Mouse (Mus musculus) kidney, embryonic 14.5 days (tissue): ENCODE data around the gene Itprip. TPM values are rescaled to one million over a fixed set of nuclear protein-coding genes. Genes with fewer than 3 reads are reported as not detected.
A peak's percentile ranks its signal among the peaks of the same experiment; 100 is the strongest.

Experiments
- ATAC-seq: fragments of 200-750 bp; cut with Nextera tagmentation; 2 replicates; pipeline ENCODE4 v1.8.0; 2017; ENCODE audit warnings: moderate number of reproducible peaks, mild to moderate bottlenecking, moderate TSS enrichment, moderate library complexity; ENCODE audit not compliant: low FRiP score, low TSS enrichment
- H3K27ac ChIP-seq: fragments of 300-500 bp; sonication (generic); 2 replicates; pipeline ENCODE4 v1.5.1; 2014; ENCODE audit warnings: low read depth, mild to moderate bottlenecking, low read length, moderate library complexity, mixed read lengths
- H3K27me3 ChIP-seq: fragments of 300-500 bp; sonication (generic); 2 replicates; pipeline ENCODE4 v1.6.1; 2014; ENCODE audit warnings: mild to moderate bottlenecking, low read length; ENCODE audit not compliant: control insufficient read depth, insufficient read depth
- H3K36me3 ChIP-seq: fragments of 300-500 bp; sonication (generic); 2 replicates; pipeline ENCODE4 v1.6.1; 2014; ENCODE audit warnings: low read length, mixed read lengths; ENCODE audit not compliant: control insufficient read depth, insufficient read depth
- H3K4me1 ChIP-seq: fragments of 300-500 bp; sonication (generic); 2 replicates; pipeline ENCODE4 v1.6.1; 2014; ENCODE audit warnings: low read length, mixed read lengths; ENCODE audit not compliant: control insufficient read depth, insufficient read depth
- H3K4me2 ChIP-seq: fragments of 300-500 bp; sonication (generic); replicated peaks from 2 replicates; pipeline ENCODE4 v1.6.1; 2014; ENCODE audit warnings: low read depth, mild to moderate bottlenecking, low read length
- H3K4me3 ChIP-seq: fragments of 300-500 bp; sonication (generic); 2 replicates; pipeline ENCODE4 v1.5.1; 2014; ENCODE audit warnings: mild to moderate bottlenecking, low read length
- H3K9ac ChIP-seq: fragments of 300-500 bp; sonication (generic); 2 replicates; pipeline ENCODE4 v1.6.1; 2014; ENCODE audit warnings: low read depth, mild to moderate bottlenecking, low read length, moderate library complexity
- H3K9me3 ChIP-seq: fragments of 300-500 bp; sonication (generic); 2 replicates; pipeline ENCODE4 v1.6.1; 2016; ENCODE audit warnings: low read length; ENCODE audit not compliant: control insufficient read depth
- WGBS: fragments of 180-500 bp; shearing (Covaris S2); extraction: QIAGEN DNeasy Blood & Tissue Kit; methylation state at CpG from one replicate; pipeline ENCODE4 v1.1.7; 2014; 5-methylcytosine and 5-hydroxymethylcytosine counted together
- polyA plus RNA-seq: library from polyadenylated mRNA; unstranded; fragments of >200 nt; fragmentation: Nextera tagmentation; extraction: Ambion mirVana; gene quantifications from 2 replicates; pipeline ENCODE4 v1.2.1, GENCODE M21; 2014

Itprip gene
- polyA plus RNA-seq, 1 experiment from 2014 or later, result 14.6 TPM

DNA sequence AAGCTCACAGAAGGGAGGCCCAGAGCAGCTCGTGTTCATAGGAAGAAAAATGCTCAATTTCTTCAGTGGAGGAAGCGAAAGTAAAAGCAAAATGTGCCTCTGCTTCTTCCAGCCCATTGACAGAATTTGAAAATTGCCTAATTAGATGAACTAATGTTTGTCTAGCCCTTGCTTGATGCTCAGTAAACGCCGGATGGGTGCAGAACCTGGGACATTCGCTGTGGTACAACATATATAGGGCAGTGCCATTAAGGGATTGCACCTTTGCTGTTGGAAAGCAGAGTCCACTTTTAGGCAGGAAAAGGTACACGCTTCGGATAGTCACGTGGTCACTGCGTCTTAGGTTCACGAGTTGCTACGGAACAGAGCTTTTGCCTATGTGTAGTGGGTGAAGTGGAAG is 17.4 kb upstream of the Itprip start:
- H3K27me3 ChIP-seq, result peaks cover 11% of the 10 kb centered on the region
- H3K4me3 ChIP-seq, result no peak overlapping the region
- no peak for ATAC-seq
- WGBS, result 93% methylated on average over 11 of the region's 11 CpGs
- H3K36me3 ChIP-seq, result no peaks in the 10 kb centered on the region
- no peaks in the 10 kb centered on the region for H3K9me3 ChIP-seq
- no peak overlapping the region for H3K4me2 ChIP-seq
- H3K9ac ChIP-seq, result no peak overlapping the region
- 0 out of 2 replicates have a peak, but pooled peaks cover 6% of the 10 kb centered on the region for H3K4me1 ChIP-seq
- no peak overlapping the region for H3K27ac ChIP-seq

DNA sequence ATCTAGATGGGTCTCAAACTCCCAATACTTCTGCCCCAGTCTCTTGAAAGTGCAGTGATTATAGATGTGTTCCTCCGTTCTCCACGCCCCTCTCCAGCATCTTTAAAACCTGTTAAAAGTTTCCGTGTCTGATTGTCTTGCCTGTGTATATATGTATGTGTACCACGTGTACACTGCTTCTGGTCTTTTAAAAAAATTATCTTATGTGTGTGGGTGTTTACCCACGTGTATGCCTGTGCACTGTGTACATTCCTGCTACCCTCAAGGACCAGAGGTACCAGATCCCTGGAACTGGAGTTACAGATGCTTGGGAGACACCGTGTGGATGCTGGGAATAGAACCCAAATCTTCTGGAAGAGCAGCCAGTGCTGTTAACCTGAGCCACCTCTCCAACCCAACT is 16.4 kb upstream of the Itprip start:
- ATAC-seq, result no peak

DNA sequence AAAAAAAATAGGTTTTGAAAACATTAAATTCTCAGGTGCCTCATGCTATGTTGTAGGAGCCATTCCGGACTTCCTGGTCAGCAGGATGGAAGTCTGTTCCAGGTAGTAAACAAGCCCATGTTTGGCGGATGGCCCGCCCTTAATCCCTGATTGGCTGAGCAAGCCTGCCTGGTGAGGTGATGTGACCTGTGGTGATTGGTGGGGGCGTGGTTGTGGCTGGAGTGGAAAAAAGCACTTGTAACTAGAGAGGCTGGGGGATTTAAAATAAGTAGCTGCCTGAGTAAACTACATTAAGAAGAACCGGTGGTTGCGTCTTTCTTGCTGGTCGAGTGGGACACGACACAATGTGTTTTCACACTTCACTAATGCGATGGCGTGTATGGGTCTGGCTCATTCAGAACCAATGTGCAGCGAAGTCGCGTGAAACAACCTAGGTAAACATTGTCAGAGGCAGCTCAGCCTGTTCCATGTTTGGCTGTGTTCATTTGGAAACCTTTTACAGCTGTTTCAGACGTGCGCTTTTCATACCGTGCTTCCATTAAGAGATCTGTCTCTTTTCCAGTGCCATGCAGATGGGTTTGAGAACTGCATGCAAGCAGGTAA is 15.6 kb upstream of the Itprip start:
- peaks cover 11% of the 10 kb centered on the region for H3K27me3 ChIP-seq
- 72% methylated on average over 16 of the region's 16 CpGs for WGBS
- no peak for ATAC-seq
- no peaks in the 10 kb centered on the region for H3K9me3 ChIP-seq
- H3K4me1 ChIP-seq, result 0 out of 2 replicates have a peak, but pooled peaks cover 9% of the 10 kb centered on the region
- no peak overlapping the region for H3K4me2 ChIP-seq
- no peak overlapping the region for H3K9ac ChIP-seq
- no peak overlapping the region for H3K27ac ChIP-seq
- H3K4me3 ChIP-seq, result no peak overlapping the region
- no peaks in the 10 kb centered on the region for H3K36me3 ChIP-seq

More for the DNA sequence above, 16.4 kb upstream of the Itprip start:
- Histone ChIP-seq H3K9me3 (no peaks in the 10 kb centered on the region), H3K27ac (no peak overlapping the region), H3K4me1 (0 out of 2 replicates have a peak, but pooled peaks cover 9% of the 10 kb centered on the region), H3K27me3 (peaks cover 11% of the 10 kb centered on the region), H3K4me2 (no peak overlapping the region), H3K9ac (no peak overlapping the region), H3K36me3 (no peaks in the 10 kb centered on the region), H3K4me3 (no peak overlapping the region)
- 83% methylated on average over 6 of the region's 6 CpGs for WGBS

DNA sequence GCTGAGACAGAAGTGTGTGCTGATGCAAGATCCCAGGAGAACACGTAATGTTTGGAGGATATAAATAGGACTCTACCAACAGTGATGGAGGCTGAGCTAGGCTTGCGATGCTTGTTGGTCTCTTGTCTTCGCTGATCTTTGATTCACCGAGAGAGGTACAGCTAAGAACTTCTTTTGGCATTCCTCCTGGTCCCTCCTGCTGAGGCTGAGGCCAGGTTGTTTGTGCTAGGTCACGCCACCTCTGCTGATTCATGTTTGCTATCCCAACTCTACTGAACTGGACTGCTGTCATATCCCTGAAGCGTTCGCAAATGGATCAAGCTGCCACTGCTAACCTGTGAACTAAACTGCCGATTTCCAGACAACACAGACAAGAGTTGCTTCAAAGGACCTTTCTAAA is 15.0 kb upstream of the Itprip start:
- no peak overlapping the region for H3K9ac ChIP-seq
- H3K27ac ChIP-seq, result no peak overlapping the region
- no peaks in the 10 kb centered on the region for H3K36me3 ChIP-seq
- H3K4me1 ChIP-seq, result peaks cover 13% of the 10 kb centered on the region; the same call in 1 of the 2 replicates
- ATAC-seq, result no peak
- H3K4me3 ChIP-seq, result no peak overlapping the region
- WGBS, result 94% methylated on average over 8 of the region's 8 CpGs
- H3K4me2 ChIP-seq, result no peak overlapping the region
- H3K27me3 ChIP-seq, result peaks cover 10% of the 10 kb centered on the region
- no peaks in the 10 kb centered on the region for H3K9me3 ChIP-seq

- Histone ChIP-seq H3K9ac (no peak overlapping the region), H3K9me3 (no peaks in the 10 kb centered on the region), H3K4me1 (peaks cover 7% of the 10 kb centered on the region; the same call in 1 of the 2 replicates), H3K4me3 (no peak overlapping the region), H3K4me2 (no peak overlapping the region), H3K27ac (no peak overlapping the region), H3K36me3 (no peaks in the 10 kb centered on the region), H3K27me3 (no peaks in the 10 kb centered on the region)
- WGBS, result 46% methylated on average over 7 of the region's 7 CpGs
- ATAC-seq, result peak; percentile 76
These were observed 13.0 kb upstream of the Itprip start for GRCm38 (mm10) chr19:47931982-47932638.

DNA sequence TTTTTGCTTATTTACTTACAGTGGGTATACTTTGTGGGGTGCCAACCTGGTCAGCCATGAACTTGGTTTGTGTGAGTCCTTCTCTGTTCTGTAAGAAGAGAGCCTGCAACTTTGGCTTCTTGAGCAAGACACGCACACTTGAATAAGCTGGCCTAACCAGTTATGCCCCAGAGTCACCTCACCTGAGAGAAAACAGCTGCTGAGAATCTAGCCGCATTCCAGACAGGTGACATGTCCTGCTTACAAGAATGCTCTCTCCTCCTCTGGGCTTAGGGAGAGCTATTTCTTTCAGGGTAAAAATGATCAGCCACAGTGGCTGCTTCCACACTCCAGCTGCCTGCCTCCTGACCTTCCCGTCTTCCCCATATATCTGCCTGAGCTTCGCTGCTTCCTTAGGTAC is 9.9 kb upstream of the Itprip start:
- peaks cover 7% of the 10 kb centered on the region; the same call in 1 of the 2 replicates for H3K4me1 ChIP-seq
- no peaks in the 10 kb centered on the region for H3K27me3 ChIP-seq
- H3K27ac ChIP-seq, result no peak overlapping the region
- no peak for ATAC-seq
- WGBS, result 58% methylated on average over 4 of the region's 4 CpGs
- H3K9ac ChIP-seq, result no peak overlapping the region; the same call in 1 of the 2 replicates
- no peak overlapping the region for H3K4me2 ChIP-seq
- H3K4me3 ChIP-seq, result no peak overlapping the region
- H3K36me3 ChIP-seq, result no peaks in the 10 kb centered on the region
- H3K9me3 ChIP-seq, result no peaks in the 10 kb centered on the region

GRCm38 (mm10) chr19:47927032-47927431 is 7.9 kb upstream of the Itprip start:
- Histone ChIP-seq H3K9ac (no peak overlapping the region), H3K27me3 (no peaks in the 10 kb centered on the region), H3K4me1 (peaks cover 7% of the 10 kb centered on the region; the same call in 1 of the 2 replicates), H3K4me2 (no peak overlapping the region), H3K36me3 (no peaks in the 10 kb centered on the region), H3K4me3 (no peak overlapping the region), H3K27ac (no peak overlapping the region), H3K9me3 (no peaks in the 10 kb centered on the region)
- no peak for ATAC-seq
- 89% methylated on average over 2 of the region's 2 CpGs for WGBS

GRCm38 (mm10) chr19:47925819-47926218 is 6.7 kb upstream of the Itprip start:
- Histone ChIP-seq H3K27me3 (no peaks in the 10 kb centered on the region), H3K36me3 (no peaks in the 10 kb centered on the region), H3K9me3 (no peaks in the 10 kb centered on the region), H3K9ac (no peak overlapping the region), H3K4me2 (no peak overlapping the region), H3K27ac (no peak overlapping the region), H3K4me3 (no peak overlapping the region), H3K4me1 (peaks cover 4% of the 10 kb centered on the region)
- ATAC-seq, result no peak
- WGBS, result 74% methylated on average over 7 of the region's 7 CpGs

DNA sequence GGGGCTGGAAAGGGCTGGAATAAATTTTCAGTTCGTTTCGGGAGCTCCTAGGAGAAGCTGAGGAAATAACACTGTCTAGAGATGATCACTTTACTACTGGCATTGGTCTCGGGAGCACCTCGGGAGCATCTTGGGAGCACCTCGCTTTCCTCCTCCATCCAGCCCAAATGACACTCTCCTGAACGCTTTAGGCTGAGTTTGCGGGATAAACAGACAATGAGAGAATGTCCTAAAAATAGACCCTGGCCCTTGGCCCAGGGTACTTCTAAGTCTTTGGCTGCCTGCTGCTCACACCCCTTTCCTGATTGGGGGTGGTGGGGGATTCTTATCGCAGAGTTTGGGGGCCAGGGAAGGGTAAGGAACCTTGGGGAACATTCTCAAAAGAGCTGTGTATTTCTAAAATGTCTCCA is 872 bp upstream of the Itprip start:
- WGBS, result 4% methylated on average over 8 of the region's 8 CpGs
- 0 out of 2 replicates have a peak, but pooled peaks have one; percentile 0 for ATAC-seq
- H3K9ac ChIP-seq, result peak overlapping the region; percentile 80; the same call in 1 of the 2 replicates
- peaks cover 24% of the 10 kb centered on the region for H3K4me1 ChIP-seq
- peak overlapping the region; percentile 76 for H3K4me3 ChIP-seq
- H3K36me3 ChIP-seq, result no peaks in the 10 kb centered on the region
- peak overlapping the region; percentile 94 for H3K27ac ChIP-seq
- H3K4me2 ChIP-seq, result peak overlapping the region; percentile 75
- H3K9me3 ChIP-seq, result no peaks in the 10 kb centered on the region
- no peaks in the 10 kb centered on the region for H3K27me3 ChIP-seq
